Mouse (Mus musculus): Measurements from ENCODE around the gene 4933427I04Rik.

4933427I04Rik gene

DNA sequence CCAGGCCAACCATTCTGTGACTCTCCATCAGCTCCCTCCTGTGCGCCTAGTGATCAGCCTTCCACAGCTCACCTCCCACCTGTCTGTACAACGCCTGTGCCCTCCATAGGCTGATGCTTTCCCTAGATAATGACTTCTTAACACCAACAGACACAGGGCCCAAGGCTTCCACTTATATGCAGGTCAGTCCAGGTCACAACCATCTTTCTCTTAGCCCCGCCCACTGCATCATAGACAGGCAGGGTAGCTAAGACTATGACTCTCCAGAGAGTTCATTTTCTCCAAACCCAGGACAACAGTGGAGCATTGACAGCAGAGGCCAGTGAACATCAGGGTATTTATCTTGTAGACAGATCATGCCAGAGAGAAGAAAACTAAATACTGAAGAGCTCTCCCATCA is at the start of gene 4933427I04Rik:
Gene 4933427I04Rik, plus strand, starts transcription at position 301 of the 400 bp plus-strand sequence.
- no peak for DNase-seq

GRCm38 (mm10) chr4:123810475-123811295 is 48.8 kb upstream of the 4933427I04Rik start:
- no peak for DNase-seq

DNA sequence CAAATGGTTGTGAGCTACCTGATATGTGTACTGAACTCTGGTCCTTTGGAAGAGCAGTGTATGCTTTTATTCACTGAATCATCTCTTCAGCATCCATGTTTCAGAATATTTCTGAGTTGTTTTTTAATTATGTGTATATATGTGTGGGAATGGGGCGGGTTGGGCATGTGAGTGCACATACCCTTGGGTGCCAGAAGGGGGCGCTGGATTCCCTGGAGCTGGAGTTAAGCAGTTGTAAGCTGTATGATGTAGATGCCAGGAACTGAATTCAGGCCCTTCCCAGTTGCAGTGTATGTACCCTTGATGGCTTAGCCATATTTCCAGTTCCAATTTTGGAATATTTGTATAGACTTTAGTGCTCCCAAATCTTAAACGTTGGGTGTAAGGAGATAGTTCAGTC is 47.0 kb upstream of the 4933427I04Rik start:
- no peak for DNase-seq

GRCm38 (mm10) chr4:123814030-123814501 is 45.4 kb upstream of the 4933427I04Rik start:
- DNase-seq = no peak

GRCm38 (mm10) chr4:123819093-123819610 is 40.3 kb upstream of the 4933427I04Rik start:
- peak in 1 of 2 experiments; percentile 15 for DNase-seq

GRCm38 (mm10) chr4:123842126-123842525 is 17.4 kb upstream of the 4933427I04Rik start:
- no peak for DNase-seq

- DNase-seq = no peak
Observed at GRCm38 (mm10) chr4:123856888-123857287, 2.6 kb upstream of the 4933427I04Rik start.

DNA sequence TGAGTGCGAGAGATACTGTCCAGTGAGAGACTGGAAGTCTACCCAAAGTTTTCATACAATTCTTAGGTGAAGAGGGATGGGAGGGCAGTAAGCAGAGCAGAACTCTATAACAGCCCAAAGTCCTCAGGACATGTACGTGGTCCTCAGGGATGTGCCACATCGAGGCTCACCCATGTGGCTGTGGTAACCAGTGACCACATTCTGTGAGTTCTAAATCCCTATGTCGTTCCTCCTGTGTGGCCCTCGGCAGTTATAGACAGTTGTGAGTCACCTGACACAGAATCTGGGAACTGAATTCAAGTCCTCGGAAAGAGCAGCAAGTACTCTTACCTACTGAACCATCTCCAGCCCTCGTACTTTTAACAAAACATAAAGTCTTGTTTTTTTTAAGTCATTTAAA is 1.4 kb upstream of the 4933427I04Rik start:
- DNase-seq = no peak

GRCm38 (mm10) chr4:123859803-123860202 is 324 bp downstream of the 4933427I04Rik start:
- no peak for DNase-seq

GRCm38 (mm10) chr4:123860621-123861020 is 1.1 kb downstream of the 4933427I04Rik start:
- DNase-seq = no peak

DNA sequence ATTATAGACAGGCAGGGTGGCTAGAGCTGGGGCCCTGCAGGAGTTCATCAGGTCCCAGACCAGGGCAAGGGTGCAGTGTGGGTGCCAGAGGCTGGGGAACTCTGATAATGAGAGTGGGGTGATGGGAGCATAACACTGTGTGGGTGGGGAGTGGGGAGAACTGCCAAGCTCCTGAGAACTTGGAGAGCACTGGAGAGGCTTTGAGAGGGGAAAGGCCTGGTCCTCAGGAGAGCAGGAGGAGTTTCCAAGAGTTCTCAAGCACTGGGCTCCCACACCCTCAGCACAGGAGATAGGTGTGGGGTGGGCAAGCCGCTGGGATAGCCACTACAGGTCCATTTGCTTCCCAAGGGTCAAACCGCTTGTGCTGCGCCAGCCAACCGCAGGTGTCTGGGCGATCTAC is 34.2 kb downstream of the 4933427I04Rik start:
- DNase-seq = no peak

- no peak for DNase-seq
Observed at GRCm38 (mm10) chr4:123894295-123894694, 34.8 kb downstream of the 4933427I04Rik start.

DNA sequence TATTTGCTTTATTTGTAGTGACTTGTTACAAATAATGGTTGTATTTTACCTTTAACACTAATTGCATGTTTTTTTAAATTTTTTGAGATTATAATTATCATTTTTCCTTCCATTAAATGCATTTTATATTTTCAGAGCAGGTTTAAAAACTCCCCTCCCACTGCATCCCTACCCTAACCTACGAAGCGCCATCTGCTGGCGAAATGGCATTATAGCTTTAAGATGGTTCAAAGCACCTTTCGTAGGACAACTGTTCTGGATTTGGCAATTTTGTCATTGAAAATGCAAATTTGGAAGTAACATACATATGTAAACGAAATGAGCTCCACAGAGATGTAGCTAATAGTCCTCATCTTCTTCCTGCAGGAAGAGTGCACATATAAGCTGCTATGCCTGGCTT is 39.2 kb downstream of the 4933427I04Rik start:
- peak; percentile 35 to 77 for DNase-seq

DNA sequence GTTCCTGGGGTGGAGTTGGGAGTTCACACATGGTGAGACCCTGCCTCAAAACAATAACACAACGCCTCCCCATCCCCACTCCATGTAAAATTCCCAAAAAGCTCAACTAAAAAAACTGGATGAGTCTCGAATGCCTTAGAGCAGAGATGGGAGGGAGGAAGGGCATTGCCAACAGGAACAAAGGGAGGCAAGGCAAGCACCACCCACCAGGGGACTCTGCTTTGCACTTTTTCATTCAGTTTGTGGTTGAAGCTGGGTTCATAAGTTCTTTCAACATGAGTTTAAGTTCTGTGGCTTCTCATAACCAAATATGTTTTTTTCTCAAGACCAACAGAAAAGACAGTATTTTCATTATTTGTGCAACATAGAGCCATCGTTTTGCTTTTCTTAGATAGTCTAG is 44.0 kb downstream of the 4933427I04Rik start:
- DNase-seq = no peak

DNA sequence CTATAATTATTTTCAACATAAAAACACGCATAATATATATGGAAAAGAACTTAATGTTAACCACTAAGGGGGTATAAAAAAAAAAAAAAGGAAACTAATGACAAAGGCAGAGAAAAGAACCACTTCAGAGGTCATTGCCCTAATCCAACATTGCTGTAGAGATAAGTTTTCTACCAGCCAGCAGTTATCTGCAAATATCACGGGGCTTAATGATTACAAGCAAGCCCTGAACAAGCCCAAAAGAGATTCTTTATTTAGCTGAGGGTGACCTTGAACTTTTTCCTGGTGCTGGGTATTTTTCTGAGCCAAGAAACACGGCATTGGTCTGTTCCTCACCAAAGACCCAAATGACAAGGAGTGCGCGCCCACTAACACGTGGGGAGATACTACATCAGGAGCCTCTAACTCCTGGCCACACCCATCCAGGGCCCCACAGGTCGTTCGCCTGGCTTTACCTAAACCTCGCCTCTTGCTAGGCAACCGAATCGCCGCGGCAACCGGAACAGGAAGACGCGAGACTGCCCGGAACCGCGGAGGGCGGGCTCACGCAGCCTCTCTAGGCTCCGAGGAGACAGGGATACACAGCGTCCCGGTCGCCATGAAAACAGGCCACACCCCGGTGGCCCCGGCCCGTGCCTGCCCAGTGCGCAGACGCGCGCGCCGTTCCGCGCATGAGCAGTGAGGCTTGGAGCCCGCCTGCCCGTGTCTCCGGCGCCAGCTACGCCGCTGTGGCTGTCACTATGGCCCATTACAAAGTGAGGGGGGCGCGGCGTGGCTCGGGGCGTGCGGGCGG is 45.0 kb downstream of the 4933427I04Rik start, which contains the start of gene Mycbp:
Gene Mycbp, plus strand, starts transcription at position 500 of the 793 bp plus-strand sequence.
- DNase-seq = peak; percentile 99 to 100

- no peak for DNase-seq
Observed at GRCm38 (mm10) chr4:123905126-123905668, 45.7 kb downstream of the 4933427I04Rik start.

DNA sequence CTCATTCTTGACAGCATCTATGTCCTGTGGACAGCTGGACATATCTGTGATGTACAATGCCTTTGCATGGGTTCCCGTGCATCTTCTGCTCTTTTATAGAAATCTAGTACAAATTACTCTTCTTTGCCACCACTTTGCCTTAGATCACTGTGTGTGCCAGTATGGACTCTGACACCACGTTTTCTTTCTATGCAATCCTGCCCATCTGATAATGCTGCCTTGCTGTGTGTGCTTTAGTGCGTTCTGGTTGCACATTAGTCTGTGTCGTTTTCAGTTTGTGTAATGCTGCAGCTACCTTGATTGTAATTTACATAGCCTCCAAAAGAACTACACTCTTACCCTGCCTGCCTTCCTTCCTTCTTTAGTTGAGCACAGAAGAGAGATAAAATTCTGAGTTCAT is 52.0 kb downstream of the 4933427I04Rik start:
- DNase-seq = no peak

DNA sequence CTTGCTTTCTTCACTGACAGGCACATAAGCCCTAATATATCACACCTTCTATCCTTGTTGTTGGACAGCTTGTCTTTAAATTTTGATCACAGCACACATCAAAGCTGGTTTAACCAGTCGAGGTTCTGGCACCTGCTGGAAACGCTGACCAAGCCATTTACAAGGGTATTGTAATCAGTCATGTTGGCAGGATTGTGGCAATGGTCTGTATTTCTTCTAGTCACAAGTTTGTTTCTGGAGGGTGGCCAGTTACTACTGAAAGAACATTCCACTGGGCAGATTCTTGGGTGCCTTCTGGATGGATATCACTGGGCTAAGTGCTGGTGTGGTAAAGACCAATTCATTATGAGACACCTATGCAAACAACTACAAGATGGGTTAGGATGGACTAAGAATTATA is 53.0 kb downstream of the 4933427I04Rik start:
- DNase-seq = peak in 1 of 2 experiments; percentile 56

Data from kidney, postnatal 36 days (tissue).